Mouse (Mus musculus) liver, adult 2 months (tissue): ENCODE measurements around the gene F3.

Source experiments
- CTCF ChIP-seq: fragments of 200-500 bp; IDR thresholded peaks from 2 replicates; pipeline ENCODE4 v1.5.1; 2011; ENCODE audit warnings: low read depth, low read length, control low read depth
- POLR2A ChIP-seq: fragments of 200-500 bp; IDR thresholded peaks from 2 replicates; pipeline ENCODE4 v1.6.1; 2011; ENCODE audit warnings: low read length, control low read depth; ENCODE audit not compliant: insufficient read depth; ENCODE audit errors: extremely low read depth

GRCm38 (mm10) chr3:121735542-121735941, 12.2 kb downstream of the F3 start:
- TF ChIP-seq POLR2A (no peak), CTCF (no peak)
